Mouse (Mus musculus) kidney, embryonic 16.5 days (tissue): Measurements from ENCODE around the gene Cox19. TPM values are rescaled to one million over a fixed set of nuclear protein-coding genes. Genes with fewer than 3 reads are reported as not detected.

Source experiments
- ATAC-seq: fragments of 200-750 bp; cut with Nextera tagmentation; 2 replicates; pipeline ENCODE4 v1.8.0; 2017; ENCODE audit warnings: moderate TSS enrichment; ENCODE audit not compliant: low FRiP score, low TSS enrichment
- H3K27ac ChIP-seq: fragments of 300-500 bp; sonication (generic); 2 replicates; pipeline ENCODE4 v1.5.1; 2014; ENCODE audit warnings: low read length
- H3K27me3 ChIP-seq: fragments of 300-500 bp; sonication (generic); 2 replicates; pipeline ENCODE4 v1.6.1; 2014; ENCODE audit warnings: low read length, control low read depth, mixed read lengths; ENCODE audit not compliant: insufficient read depth
- H3K36me3 ChIP-seq: fragments of 300-500 bp; sonication (generic); 2 replicates; pipeline ENCODE4 v1.6.1; 2014; ENCODE audit warnings: low read length, control low read depth, mixed read lengths; ENCODE audit not compliant: insufficient read depth
- H3K4me1 ChIP-seq: fragments of 300-500 bp; sonication (generic); 2 replicates; pipeline ENCODE4 v1.6.1; 2014; ENCODE audit warnings: low read length, control low read depth, mixed read lengths; ENCODE audit not compliant: insufficient read depth
- H3K4me2 ChIP-seq: fragments of 300-500 bp; sonication (generic); replicated peaks from 2 replicates; pipeline ENCODE4 v1.6.1; 2014; ENCODE audit warnings: low read depth, low read length
- H3K4me3 ChIP-seq: fragments of 300-500 bp; sonication (generic); 2 replicates; pipeline ENCODE4 v1.5.1; 2014; ENCODE audit warnings: mild to moderate bottlenecking, low read length
- H3K9ac ChIP-seq: fragments of 300-500 bp; sonication (generic); replicated peaks from 2 replicates; pipeline ENCODE4 v1.6.1; 2014; ENCODE audit warnings: low read length
- H3K9me3 ChIP-seq: fragments of 300-500 bp; sonication (generic); 2 replicates; pipeline ENCODE4 v1.6.1; 2016; ENCODE audit warnings: low read length, control low read depth
- WGBS: fragments of 180-500 bp; shearing (Covaris S2); extraction: QIAGEN DNeasy Blood & Tissue Kit; methylation state at CpG from one replicate; pipeline ENCODE4 v1.1.7; 2014; 5-methylcytosine and 5-hydroxymethylcytosine counted together
- polyA plus RNA-seq: library from polyadenylated mRNA; unstranded; fragments of >200 nt; fragmentation: Nextera tagmentation; extraction: Ambion mirVana; gene quantifications from 2 replicates; pipeline ENCODE4 v1.2.1, GENCODE M21; 2015

Cox19 gene
- polyA plus RNA-seq, 1 experiment from 2014 or later = 99.3 TPM

DNA sequence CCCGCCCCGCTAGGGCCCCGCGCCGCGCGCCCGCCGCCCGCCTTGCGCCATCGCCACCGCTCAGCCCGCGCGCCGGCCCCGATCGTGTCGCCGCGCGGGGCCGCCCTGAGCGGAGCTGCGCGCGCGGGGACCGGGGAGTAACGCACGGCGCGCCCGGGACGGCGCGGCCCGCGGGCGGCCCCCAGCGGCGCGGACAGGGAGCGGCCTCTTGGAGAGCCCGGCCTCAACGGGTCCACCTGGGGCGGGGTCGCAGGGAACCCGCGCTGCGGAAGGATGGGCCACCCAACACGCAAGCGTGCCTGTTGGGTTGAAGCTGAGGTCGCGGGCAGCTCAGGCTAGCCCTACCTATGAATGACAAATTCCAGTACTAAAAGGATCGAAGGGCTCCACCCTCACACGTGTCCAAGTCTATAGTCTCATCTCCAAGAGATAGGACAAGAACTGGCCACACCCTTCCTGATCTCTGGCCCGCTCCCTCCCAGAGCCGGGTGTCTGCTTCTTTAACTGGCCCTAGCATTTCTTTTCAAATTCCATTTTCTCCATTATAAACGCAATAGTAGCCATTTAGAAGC, 25.7 kb downstream of the Cox19 start, which contains the start of gene Adap1:
Gene Adap1, minus strand, starts transcription at position 228 of the 572 bp plus-strand sequence.
- peak; percentile 64; the same call in 1 of the 2 replicates for ATAC-seq
- H3K4me2 ChIP-seq = peak within 1 kb of the TSS; percentile 97
- peak within 1 kb of the TSS; percentile 68 for H3K4me3 ChIP-seq
- H3K27ac ChIP-seq = no peak within 1 kb of the TSS
- peaks cover 26% of the 10 kb centered on the region for H3K27me3 ChIP-seq
- H3K9ac ChIP-seq = peak within 1 kb of the TSS; percentile 78
- H3K4me1 ChIP-seq = peaks cover 22% of the 10 kb centered on the region
- no peaks in the 10 kb centered on the region for H3K36me3 ChIP-seq
- H3K9me3 ChIP-seq = no peaks in the 10 kb centered on the region
- WGBS = 4% methylated on average over 34 of the region's 61 CpGs

DNA sequence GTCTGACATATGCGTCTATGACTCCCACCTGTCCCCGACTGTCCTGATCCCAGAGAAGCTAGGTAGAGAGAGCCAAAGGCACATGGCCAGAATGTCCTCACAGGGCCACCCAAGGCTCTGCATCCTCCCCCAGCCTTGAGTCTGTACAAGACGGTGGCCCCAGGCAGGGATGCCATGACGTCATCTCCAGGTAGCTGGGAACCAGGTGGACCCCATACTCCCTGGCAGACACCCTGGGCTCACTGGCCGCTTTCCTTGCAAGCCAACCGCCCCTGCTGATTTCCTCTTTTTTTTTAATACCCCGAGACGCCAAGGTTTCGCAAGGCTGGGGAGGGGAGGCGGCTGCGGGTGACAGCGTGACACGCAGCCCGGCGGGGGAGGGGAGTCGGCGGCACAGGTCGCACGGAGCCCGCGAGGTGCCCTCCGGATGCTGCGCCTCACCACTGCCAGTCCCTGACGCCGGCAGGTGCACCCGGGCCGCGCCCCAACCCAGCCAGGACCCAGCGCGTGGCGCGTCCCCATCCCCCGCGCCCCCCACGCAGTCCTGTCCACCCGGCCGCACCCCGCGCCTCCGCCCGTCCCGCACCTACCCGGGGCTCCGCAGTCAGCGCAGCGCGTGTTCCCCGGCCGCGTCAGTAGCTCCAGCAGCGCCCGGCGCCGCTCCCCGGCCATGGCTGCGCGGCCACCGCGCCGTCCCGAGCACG, 26.4 kb downstream of the Cox19 start:
- H3K36me3 ChIP-seq = no peaks in the 10 kb centered on the region
- no peaks in the 10 kb centered on the region for H3K9me3 ChIP-seq
- no peak overlapping the region for H3K27ac ChIP-seq
- H3K4me2 ChIP-seq = peak overlapping the region; percentile 97
- peaks cover 22% of the 10 kb centered on the region for H3K4me1 ChIP-seq
- ATAC-seq = peak; percentile 35; the same call in 1 of the 2 replicates
- H3K4me3 ChIP-seq = peak overlapping the region; percentile 68
- H3K27me3 ChIP-seq = peaks cover 26% of the 10 kb centered on the region
- H3K9ac ChIP-seq = peak overlapping the region; percentile 78
- WGBS = 5% methylated on average over 25 of the region's 62 CpGs

- ATAC-seq = peak; percentile 58
- Histone ChIP-seq H3K4me3 (no peak overlapping the region), H3K9ac (no peak overlapping the region), H3K4me2 (peak overlapping the region; percentile 97; the same call in 1 of the 2 replicates), H3K36me3 (no peaks in the 10 kb centered on the region), H3K27me3 (peaks cover 26% of the 10 kb centered on the region), H3K4me1 (peaks cover 22% of the 10 kb centered on the region), H3K27ac (no peak overlapping the region), H3K9me3 (no peaks in the 10 kb centered on the region)
- WGBS = 67% methylated on average over 5 of the region's 5 CpGs
Measured at GRCm38 (mm10) chr5:139324045-139324491, 27.1 kb downstream of the Cox19 start.

DNA sequence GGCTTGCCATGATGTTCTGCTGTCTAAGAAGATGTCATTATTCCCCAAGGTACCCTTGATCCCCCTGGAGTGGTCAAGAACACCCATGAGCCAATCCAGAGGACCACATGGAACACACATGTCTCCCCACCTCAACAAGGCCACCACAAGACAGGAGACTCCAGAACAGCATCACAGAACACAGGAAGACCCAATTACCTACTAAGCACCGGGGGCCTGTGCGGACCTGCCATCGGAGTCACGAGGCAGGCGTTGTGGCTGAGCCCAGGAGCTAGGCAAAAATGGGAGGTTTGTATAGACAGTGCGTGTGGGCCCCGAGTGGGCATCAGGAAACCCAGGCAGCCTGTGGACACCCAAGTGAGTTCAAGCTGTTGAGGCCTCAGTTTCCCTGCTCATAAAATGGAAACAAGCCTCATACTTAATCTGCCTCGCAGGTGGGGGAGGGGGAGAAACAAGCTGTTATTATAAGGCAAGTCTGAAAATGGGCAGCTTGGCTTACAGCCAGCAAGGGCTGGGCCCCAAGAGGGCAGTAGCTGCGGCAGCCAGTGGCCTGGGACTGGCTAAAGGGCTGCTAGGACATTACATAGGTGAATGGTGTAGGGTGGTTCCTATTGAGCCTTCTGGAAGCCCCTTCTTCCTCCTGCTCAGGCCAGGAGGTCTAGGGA, 27.8 kb downstream of the Cox19 start:
- peak; percentile 36; the same call in 1 of the 2 replicates for ATAC-seq
- WGBS = 78% methylated on average over 9 of the region's 9 CpGs
- Histone ChIP-seq H3K9ac (no peak overlapping the region), H3K27ac (no peak overlapping the region), H3K27me3 (peaks cover 26% of the 10 kb centered on the region), H3K9me3 (no peaks in the 10 kb centered on the region), H3K4me3 (no peak overlapping the region), H3K36me3 (no peaks in the 10 kb centered on the region), H3K4me2 (no peak overlapping the region), H3K4me1 (peaks cover 22% of the 10 kb centered on the region)

DNA sequence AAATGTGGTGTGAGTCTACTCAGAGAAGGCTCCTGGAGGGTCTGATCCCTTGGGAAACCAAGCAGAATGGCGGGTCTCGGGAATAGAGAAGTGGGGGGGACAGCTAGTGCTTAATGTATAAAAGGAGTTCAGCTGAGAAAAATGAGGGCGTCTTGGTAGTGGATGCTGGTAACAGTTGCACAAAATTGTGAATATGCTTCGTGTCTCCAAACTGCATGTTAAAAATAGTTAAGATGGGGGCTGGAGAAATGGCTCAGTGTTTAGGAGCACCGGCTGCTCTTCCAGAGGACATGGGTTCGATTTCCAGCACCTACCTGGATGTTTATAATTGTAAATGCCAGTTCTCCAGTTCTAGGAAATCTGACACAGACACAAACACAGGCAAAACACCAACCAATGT, 29.9 kb downstream of the Cox19 start:
- Histone ChIP-seq H3K36me3 (no peaks in the 10 kb centered on the region), H3K9me3 (no peaks in the 10 kb centered on the region), H3K4me1 (peaks cover 27% of the 10 kb centered on the region), H3K27me3 (peaks cover 25% of the 10 kb centered on the region), H3K4me3 (no peak overlapping the region), H3K4me2 (no peak overlapping the region), H3K9ac (no peak overlapping the region), H3K27ac (no peak overlapping the region)
- WGBS = 87% methylated on average over 6 of the region's 6 CpGs
- ATAC-seq = no peak

- no peak for ATAC-seq
- H3K9me3 ChIP-seq = no peaks in the 10 kb centered on the region
- H3K36me3 ChIP-seq = no peaks in the 10 kb centered on the region
- H3K27ac ChIP-seq = no peak overlapping the region
- WGBS = 70% methylated on average over 7 of the region's 7 CpGs
- peaks cover 16% of the 10 kb centered on the region for H3K27me3 ChIP-seq
- no peak overlapping the region for H3K9ac ChIP-seq
- no peak overlapping the region for H3K4me3 ChIP-seq
- no peak overlapping the region for H3K4me2 ChIP-seq
- peaks cover 23% of the 10 kb centered on the region for H3K4me1 ChIP-seq
Measured at GRCm38 (mm10) chr5:139320424-139320823, 30.8 kb downstream of the Cox19 start.

DNA sequence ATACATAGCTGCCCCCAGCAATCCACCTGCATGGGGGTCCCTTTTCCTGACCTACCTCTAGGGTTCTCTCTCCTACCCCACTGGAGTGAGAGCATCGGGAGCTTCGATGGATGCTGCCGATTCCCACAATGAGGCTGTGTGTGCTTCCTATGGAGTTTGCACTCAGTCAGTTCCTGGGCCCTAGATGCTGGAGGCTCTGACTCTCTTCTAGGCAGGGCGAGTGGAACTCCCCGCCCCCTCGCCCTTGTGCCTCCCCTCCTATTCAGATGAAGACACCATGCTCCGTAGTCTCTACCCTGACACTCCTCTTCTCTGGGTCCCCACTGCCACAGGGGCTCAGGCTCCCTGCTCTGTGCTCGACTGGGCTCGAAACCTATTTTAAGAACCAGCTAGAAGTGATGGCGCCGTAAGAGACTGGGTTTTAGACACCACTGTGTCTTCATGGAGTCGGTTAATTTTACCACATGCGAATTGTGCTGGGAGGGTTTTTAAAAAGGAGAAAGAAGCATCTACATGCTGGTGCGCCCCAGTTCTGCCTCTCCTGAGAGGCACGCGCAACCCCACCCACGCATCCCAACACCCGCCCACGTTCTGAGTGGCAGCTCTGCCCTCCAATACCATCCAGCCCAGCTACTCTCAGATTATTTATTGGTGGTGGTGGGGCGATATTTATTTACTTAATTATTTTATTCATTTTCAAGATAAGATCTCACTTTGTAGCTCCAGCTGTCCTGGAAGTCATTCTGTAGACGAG, 33.3 kb downstream of the Cox19 start:
- Histone ChIP-seq H3K4me3 (no peak overlapping the region), H3K9ac (no peak overlapping the region), H3K4me2 (no peak overlapping the region), H3K4me1 (peaks cover 4% of the 10 kb centered on the region; the same call in 1 of the 2 replicates), H3K9me3 (no peaks in the 10 kb centered on the region), H3K27me3 (no peaks in the 10 kb centered on the region), H3K27ac (peak overlapping the region; percentile 71), H3K36me3 (no peaks in the 10 kb centered on the region)
- WGBS = 62% methylated on average over 21 of the region's 21 CpGs
- ATAC-seq = peak; percentile 65

DNA sequence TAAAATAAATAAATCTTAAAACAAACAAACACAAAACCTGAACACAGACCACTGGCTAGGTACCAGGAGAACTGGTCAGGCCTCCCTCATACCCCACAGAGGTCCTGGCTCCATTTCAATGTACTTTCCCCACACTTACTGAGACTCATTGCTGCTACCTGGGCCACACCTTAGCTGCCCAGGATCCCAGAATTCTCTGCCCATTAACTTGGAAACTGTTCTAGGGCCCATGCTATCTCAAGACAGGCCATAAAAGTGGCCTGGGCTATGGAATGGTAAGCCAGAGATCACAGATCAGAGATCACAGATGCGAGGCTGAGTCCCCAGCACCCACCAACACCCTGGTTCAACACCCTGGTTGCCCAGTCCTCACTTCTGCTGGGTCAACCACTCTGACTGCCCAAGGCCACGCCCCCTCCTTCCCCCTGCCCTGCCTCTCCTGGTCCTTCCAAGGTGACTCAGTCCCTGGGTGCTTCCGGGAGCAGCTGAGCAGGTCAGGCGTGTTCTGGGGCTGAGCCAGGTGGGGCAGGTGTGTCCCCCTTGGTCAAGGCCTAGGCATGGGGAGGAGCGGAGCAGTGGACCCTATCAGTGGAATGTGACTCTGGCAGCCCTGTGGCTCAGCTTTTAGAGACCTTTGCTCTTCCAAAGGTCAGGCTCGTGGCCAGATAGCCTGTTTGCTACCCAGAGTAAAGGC, 34.1 kb downstream of the Cox19 start:
- H3K9ac ChIP-seq = no peak overlapping the region
- H3K27me3 ChIP-seq = no peaks in the 10 kb centered on the region
- no peak overlapping the region for H3K4me3 ChIP-seq
- H3K36me3 ChIP-seq = no peaks in the 10 kb centered on the region
- 58% methylated on average over 6 of the region's 6 CpGs for WGBS
- no peak overlapping the region for H3K4me2 ChIP-seq
- H3K9me3 ChIP-seq = no peaks in the 10 kb centered on the region
- peak overlapping the region; percentile 75 for H3K27ac ChIP-seq
- H3K4me1 ChIP-seq = peaks cover 4% of the 10 kb centered on the region; the same call in 1 of the 2 replicates
- ATAC-seq = peak; percentile 94
